Mouse (Mus musculus) cerebellum, postnatal 10 days (tissue): ENCODE results near the gene Cilp2.
A peak's percentile ranks its signal among the peaks of the same experiment; 100 is the strongest.

Experiments
- DNase-seq, 2 experiments: peaks; one replicate each; pipeline ENCODE4 v3.0.0; 2021; ENCODE audit warnings: mixed read lengths in 2 of 2

Cilp2 gene

DNA sequence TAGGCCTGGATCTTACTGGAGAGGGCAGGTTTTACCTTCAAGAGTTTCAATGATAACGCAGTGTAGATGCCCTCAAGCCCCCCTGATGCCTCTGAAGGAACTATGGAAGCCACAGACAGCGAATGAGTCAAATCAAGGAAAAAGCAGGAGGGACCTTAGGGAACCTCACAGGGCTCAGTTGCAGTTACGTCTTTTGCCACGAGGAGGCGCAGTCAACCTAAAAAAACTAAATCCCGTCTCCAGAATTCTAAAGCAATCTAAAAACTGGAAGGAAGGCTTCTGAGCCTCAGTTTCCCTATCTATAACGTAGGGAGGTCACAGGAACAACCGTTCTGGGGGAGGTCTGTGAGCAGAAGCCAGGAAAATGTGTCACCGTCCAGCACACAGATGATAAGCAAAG lies 13.3 kb downstream of the Cilp2 start:
- peak; percentile 75 to 86 for DNase-seq

GRCm38 (mm10) chr8:69870907-69871306 lies 16.6 kb downstream of the Cilp2 start:
- peak; percentile 33 to 42 for DNase-seq

- DNase-seq, result peak; percentile 62 to 72
These were observed 17.3 kb downstream of the Cilp2 start for GRCm38 (mm10) chr8:69870003-69870765.

- no peak for DNase-seq
These were observed 19.7 kb downstream of the Cilp2 start for GRCm38 (mm10) chr8:69867696-69868326.

GRCm38 (mm10) chr8:69864180-69864579 lies 23.3 kb downstream of the Cilp2 start:
- no peak for DNase-seq

DNA sequence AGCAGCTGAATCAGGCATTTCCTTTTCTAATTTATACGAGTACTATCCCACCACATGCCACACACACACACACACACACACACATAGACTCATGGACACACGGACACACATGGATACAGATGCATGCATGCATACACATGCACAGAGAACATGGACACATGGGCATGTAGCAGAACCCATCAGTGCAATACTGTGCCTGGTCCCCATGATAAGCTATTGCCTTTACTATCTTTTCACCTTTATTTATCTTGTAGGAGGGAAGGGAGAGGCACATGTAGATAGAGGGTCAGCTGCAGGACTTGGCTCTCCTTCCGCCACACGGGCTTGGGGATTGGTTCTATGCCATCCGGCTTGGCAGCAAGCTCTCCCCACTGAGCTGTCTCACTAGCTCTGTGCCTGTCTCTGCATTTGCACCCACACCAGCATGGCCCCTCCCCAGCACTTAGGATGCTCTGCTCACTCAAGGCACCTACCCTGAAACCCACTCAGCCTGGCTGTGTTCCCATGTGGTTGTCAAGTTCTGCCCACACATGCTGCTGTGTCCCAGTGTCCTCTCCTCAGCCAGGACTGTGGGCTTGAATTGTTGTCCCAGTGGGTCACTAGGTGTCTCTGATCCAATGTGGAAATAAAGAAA lies 24.0 kb downstream of the Cilp2 start:
- peak; percentile 71 to 82 for DNase-seq

DNA sequence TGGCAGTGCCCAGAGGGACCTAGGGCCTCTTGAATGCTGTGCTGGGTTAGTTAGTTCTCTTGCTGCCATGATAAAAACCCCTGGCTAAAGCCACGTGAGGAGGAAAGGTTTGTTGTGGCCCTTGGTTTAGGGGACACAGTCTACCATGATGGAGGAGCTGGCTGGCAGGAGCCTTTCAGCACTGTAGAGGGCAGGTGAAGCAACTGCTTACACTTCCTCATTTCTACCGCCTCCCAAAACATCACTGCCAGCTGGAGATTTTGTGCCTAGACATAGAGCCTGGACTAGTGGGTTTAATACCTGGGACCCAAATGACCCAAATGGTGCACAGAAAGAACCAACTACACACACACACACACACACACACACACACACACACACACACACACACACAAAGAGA lies 26.2 kb downstream of the Cilp2 start:
- DNase-seq, result no peak

DNA sequence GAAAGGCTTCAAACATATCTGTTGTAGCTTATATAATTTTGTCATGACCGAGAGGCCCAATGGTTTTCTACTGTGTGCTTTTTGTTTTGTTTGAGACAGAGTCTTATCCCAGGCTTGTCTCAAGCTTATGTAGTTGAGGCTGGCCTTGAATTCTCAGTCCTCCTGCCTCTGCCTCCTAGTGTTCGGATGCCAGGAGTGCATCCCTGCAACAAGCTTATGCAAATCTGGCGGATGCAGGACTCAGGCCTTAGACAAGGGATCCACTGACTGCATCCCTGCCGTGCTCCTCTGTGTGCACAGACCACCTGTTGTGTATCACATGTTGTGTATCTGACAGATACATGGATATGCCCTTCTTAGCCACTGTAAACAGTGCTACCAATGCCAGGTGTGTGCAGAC lies 26.7 kb downstream of the Cilp2 start:
- peak in 1 of 2 experiments; percentile 14 for DNase-seq

DNA sequence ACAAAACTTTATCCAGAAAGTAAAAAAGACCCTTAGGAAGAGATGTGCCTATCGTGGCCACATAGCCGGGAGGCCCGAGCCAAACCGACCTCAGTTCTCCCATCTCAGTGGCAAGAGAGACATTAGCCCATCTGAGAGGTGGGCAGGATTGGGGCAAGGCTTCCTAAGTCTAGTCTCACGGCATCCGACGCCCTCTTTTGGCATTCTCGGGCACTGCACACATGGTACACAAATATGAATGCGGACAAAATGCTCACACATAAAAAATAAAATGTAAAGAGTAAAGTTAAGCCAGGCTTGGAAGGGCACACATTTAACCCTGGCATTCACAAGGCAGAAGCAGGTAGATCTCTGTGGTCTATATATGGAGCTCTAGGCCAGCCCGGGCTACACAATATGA lies 33.6 kb downstream of the Cilp2 start:
- DNase-seq, result no peak

DNA sequence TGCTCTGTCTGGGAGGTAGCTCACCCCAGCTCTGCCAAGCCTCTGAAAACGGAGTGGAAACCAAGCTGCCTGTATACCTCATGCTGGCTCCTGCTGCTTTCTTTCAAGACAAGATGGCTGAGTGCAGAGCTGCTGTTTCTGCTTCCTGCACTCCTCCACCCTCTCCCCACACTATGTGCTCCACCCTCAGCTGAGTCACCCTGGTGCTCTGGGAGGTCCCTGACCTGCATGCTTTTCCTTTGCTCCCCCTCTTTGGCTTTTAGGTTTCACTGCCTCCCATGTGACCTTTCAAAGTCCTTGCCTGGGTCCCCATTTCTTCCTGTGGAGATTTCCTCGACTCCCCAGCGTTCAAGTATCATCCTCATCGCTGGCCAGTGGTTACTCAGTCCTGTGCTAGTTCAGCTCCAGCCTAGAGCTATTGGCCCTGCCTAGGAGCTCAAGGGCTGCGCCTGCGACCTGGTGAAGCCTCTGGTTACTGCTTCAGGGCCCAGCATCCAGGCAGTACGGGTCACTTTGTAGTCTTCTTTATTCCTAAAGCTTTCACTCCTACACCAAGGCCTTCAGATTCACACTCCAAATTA lies 36.5 kb downstream of the Cilp2 start:
- no peak for DNase-seq

GRCm38 (mm10) chr8:69849899-69850298 lies 37.6 kb downstream of the Cilp2 start:
- no peak for DNase-seq

DNA sequence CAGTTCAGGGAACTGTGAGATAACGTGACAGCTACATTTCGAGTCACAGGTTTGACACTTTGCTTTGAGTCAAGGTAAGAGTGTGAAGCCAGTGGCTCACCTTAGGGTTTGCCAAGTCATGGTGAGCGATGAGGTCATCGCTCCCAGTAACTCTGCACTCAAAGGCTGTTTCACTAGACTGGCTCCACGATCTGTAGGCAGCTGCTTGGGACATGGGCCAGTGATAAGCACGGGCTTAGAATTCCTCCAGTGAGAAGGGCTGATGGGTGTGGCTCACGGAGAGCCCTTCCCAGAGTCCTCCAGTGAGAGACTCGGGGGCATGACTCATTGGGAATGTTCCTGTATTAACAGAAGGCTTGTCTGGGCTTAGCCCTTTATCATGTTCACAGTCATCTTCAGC lies 38.5 kb downstream of the Cilp2 start:
- DNase-seq, result no peak

- no peak for DNase-seq
These were observed 40.1 kb downstream of the Cilp2 start for GRCm38 (mm10) chr8:69847167-69848065.

DNA sequence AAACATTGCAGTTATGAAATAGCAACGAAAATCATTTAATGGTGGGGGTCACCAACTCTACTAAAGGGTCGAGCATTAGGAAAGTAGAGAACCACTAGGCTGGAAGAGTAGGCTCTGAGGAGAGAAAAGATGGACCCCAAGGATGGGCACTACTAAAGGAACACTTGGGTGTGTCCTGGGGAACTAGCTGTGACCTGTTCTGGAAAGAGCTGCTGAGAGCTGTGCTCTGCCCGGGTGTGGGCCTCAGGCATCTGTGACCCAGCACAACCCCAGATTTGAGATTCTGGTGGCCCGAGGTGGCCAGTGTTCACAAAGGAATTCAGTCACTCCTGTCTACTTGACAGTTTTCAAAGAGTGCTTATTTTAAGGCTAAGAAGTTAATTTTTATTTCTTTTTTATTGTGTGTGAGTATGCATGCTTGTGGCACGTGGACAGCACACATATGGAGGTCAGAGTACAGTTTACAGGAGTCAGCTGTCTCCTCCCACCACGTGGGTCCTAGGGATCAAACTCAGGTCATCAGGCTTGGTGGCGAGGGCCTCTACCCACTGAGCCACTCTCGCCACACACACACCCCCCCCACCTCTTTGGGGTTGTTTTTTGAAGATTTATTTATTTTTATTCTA lies 50.3 kb downstream of the Cilp2 start:
- DNase-seq, result no peak

DNA sequence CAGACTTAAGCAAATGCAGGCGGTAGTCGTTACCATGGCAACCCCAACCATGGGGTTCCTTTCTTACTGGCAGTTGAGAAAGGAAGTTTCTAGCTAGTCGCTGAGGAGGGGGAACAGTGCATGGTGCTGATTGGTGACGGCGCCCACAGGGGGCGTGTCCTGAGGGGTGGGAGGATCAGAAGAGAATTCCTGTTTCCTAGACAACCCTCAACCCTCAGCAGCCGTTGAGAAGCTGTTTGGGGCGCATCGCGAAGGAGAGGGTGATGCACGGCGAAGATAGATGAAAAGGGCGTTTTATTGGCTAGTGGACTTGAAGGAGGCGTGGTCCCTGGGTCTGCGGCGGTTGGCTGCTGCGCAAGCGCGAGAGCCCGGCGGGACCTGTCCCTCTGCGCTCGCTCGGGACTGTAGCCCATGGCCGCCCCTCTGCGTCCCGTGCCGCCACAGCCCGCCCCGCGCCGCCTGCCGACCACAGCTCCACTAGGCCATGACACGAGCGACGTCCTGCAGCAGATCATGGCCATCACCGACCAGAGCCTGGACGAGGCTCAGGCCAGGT lies 55.1 kb downstream of the Cilp2 start, which contains the start of gene Pbx4:
TSS of gene Pbx4 (plus strand) at position 194 of the 556 bp plus-strand sequence.
- DNase-seq, result peak; percentile 92 to 96
